Mouse (Mus musculus) intestine, embryonic 16.5 days (tissue): ENCODE data around the gene Wnt10a. TPM values are rescaled to one million over a fixed set of nuclear protein-coding genes. Genes with fewer than 3 reads are reported as not detected.

Experiments
- ATAC-seq: fragments of 200-750 bp; cut with Nextera tagmentation; 2 replicates; pipeline ENCODE4 v1.8.0; 2017; ENCODE audit warnings: moderate TSS enrichment, moderate library complexity
- H3K27ac ChIP-seq: fragments of 300-500 bp; sonication (generic); 2 replicates; pipeline ENCODE4 v1.5.1; 2014; ENCODE audit warnings: mild to moderate bottlenecking, low read length
- H3K27me3 ChIP-seq: fragments of 300-500 bp; sonication (generic); replicated peaks from 2 replicates; pipeline ENCODE4 v1.6.1; 2014; ENCODE audit warnings: low read length, control low read depth, mixed read lengths; ENCODE audit not compliant: control insufficient read depth, insufficient read depth
- H3K36me3 ChIP-seq: fragments of 300-500 bp; sonication (generic); 2 replicates; pipeline ENCODE4 v1.6.1; 2014; ENCODE audit warnings: low read length, control low read depth; ENCODE audit not compliant: control insufficient read depth, insufficient read depth
- H3K4me1 ChIP-seq: fragments of 300-500 bp; sonication (generic); 2 replicates; pipeline ENCODE4 v1.6.1; 2014; ENCODE audit warnings: low read length, control low read depth, mixed read lengths; ENCODE audit not compliant: control insufficient read depth, insufficient read depth
- H3K4me2 ChIP-seq: fragments of 300-500 bp; sonication (generic); 2 replicates; pipeline ENCODE4 v1.6.1; 2014; ENCODE audit warnings: low read depth, low read length, control low read depth
- H3K4me3 ChIP-seq: fragments of 300-500 bp; sonication (generic); 2 replicates; pipeline ENCODE4 v1.5.1; 2014; ENCODE audit warnings: mild to moderate bottlenecking, low read length
- H3K9ac ChIP-seq: fragments of 300-500 bp; sonication (generic); 2 replicates; pipeline ENCODE4 v1.6.1; 2014; ENCODE audit warnings: low read depth, low read length
- H3K9me3 ChIP-seq: fragments of 300-500 bp; sonication (generic); 2 replicates; pipeline ENCODE4 v1.6.1; 2016; ENCODE audit warnings: low read length, control low read depth; ENCODE audit not compliant: control insufficient read depth
- WGBS: fragments of 180-500 bp; shearing (Covaris S2); extraction: QIAGEN DNeasy Blood & Tissue Kit; methylation state at CpG from one replicate; pipeline ENCODE4 v1.1.7; 2014; 5-methylcytosine and 5-hydroxymethylcytosine counted together
- polyA plus RNA-seq: library from polyadenylated mRNA; unstranded; fragments of >200 nt; fragmentation: Nextera tagmentation; extraction: Ambion mirVana; gene quantifications from 2 replicates; pipeline ENCODE4 v1.2.1, GENCODE M21; 2015

Gene Wnt10a
- 0.05 and 0.09 TPM in 2 replicates for polyA plus RNA-seq

GRCm38 (mm10) chr1:74791249-74791648, at the start of gene Wnt10a:
Wnt10a (plus strand) TSS chr1:74791516.
- Histone ChIP-seq H3K4me1 (peaks cover 15% of the 10 kb centered on the region), H3K36me3 (no peaks in the 10 kb centered on the region), H3K4me2 (peak within 1 kb of the TSS; percentile 49), H3K27me3 (peaks cover 93% of the 10 kb centered on the region), H3K27ac (no peak within 1 kb of the TSS), H3K4me3 (peak within 1 kb of the TSS; percentile 37), H3K9me3 (no peaks in the 10 kb centered on the region), H3K9ac (no peak within 1 kb of the TSS)
- no peak for ATAC-seq
- 1% methylated on average over 11 of the region's 11 CpGs for WGBS

- H3K36me3 ChIP-seq: no peaks in the 10 kb centered on the region
- 62% methylated on average over 5 of the region's 5 CpGs for WGBS
- no peak for ATAC-seq
These were observed 44.0 kb upstream of the Wnt10a start for GRCm38 (mm10) chr1:74747335-74747734.

DNA sequence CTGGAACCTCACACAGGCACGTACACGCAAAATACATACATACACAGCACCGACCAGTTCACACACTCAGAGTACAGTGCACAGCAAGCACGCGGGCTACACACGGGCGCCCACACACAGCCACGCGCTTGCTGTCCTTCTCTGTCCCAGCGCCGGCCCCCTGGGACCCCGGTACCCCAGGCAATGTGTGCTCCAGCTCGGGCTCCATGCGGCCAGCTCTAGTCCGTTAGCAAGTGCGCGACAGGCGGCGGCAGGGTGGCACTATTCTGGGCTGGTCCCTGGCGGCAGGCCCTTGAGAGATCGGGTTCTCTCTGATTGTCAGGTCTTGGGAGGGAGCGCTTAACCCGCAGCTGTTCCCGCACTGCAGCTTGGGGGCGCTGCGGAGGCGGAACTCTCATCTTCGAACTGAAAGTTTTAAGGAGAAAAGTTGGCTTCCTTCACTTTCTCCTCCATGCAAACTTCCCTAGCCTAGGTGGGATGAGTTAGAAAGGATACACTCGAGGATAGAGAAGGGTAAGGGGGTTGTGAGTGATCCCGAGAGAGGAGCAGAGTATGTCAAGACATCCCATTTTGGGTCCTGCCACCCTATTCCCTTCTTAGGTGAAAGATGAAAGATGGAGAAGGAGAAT, 42.6 kb upstream of the Wnt10a start, which contains the start of gene Prkag3:
Prkag3 (minus strand) TSS at position 579 of the 629 bp plus-strand sequence.
- H3K9me3 ChIP-seq: no peaks in the 10 kb centered on the region
- peak within 1 kb of the TSS; percentile 17 for H3K4me3 ChIP-seq
- no peaks in the 10 kb centered on the region for H3K36me3 ChIP-seq
- peak within 1 kb of the TSS; percentile 15; the same call in 1 of the 2 replicates for H3K9ac ChIP-seq
- 0 out of 2 replicates have a peak, but pooled peaks cover 11% of the 10 kb centered on the region for H3K4me1 ChIP-seq
- no peak within 1 kb of the TSS for H3K27ac ChIP-seq
- H3K27me3 ChIP-seq: 0 out of 2 replicates have a peak, but pooled peaks cover 8% of the 10 kb centered on the region
- WGBS: 12% methylated on average over 30 of the region's 30 CpGs
- peak within 1 kb of the TSS; percentile 42 for H3K4me2 ChIP-seq
- peak; percentile 53 for ATAC-seq

More at GRCm38 (mm10) chr1:74747335-74747734, 44.0 kb upstream of the Wnt10a start:
- Histone ChIP-seq H3K27ac (no peak overlapping the region), H3K9me3 (no peaks in the 10 kb centered on the region), H3K27me3 (0 out of 2 replicates have a peak, but pooled peaks cover 8% of the 10 kb centered on the region), H3K4me2 (no peak overlapping the region), H3K4me1 (0 out of 2 replicates have a peak, but pooled peaks cover 11% of the 10 kb centered on the region), H3K4me3 (no peak overlapping the region), H3K9ac (no peak overlapping the region)

DNA sequence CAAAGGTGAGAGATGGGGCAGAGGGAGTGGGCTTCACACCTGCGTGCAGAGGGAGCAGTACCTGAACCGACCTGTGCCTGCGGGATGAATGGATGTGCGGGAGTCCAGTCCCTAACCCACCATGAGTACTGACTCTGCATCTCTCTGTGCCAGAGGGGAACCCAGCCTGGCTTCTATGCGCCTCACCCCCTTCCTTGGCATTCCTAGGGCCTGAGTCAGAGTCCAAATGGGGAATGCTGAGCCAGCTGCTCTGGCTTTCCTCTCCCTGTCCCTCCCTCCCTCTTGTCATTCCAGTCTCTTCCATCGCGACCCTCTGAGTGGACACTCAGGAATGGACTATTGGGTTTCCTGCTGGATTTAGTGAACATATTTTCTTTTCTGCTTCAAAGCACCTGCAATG, 42.0 kb upstream of the Wnt10a start:
- WGBS: 61% methylated on average over 7 of the region's 7 CpGs
- H3K27ac ChIP-seq: no peak overlapping the region
- H3K36me3 ChIP-seq: no peaks in the 10 kb centered on the region
- H3K4me3 ChIP-seq: peak overlapping the region; percentile 17; the same call in 1 of the 2 replicates
- H3K9me3 ChIP-seq: no peaks in the 10 kb centered on the region
- H3K4me1 ChIP-seq: 0 out of 2 replicates have a peak, but pooled peaks cover 11% of the 10 kb centered on the region
- H3K4me2 ChIP-seq: peak overlapping the region; percentile 42
- H3K27me3 ChIP-seq: 0 out of 2 replicates have a peak, but pooled peaks cover 8% of the 10 kb centered on the region
- peak; percentile 62 for ATAC-seq
- peak overlapping the region; percentile 15; the same call in 1 of the 2 replicates for H3K9ac ChIP-seq

DNA sequence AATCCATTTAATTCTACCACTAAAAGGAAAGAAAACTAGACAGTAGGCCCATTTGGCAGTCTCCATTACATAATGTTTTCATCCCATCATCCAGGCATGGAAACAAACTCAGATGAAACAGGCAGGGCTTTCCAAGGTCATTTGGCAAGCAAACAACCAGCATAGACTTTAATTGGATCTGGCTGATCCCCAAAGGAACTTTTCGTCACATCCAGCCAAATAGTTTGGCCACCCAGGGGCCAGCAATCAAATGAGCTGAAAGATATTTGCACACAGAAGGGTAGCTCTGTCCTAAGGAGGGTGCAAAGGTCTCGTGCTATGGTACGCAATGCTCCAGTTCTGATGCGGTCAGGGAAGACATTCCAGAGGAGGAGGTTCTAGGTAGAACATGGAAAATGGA, 40.6 kb upstream of the Wnt10a start:
- H3K36me3 ChIP-seq: no peaks in the 10 kb centered on the region
- 0 out of 2 replicates have a peak, but pooled peaks cover 8% of the 10 kb centered on the region for H3K27me3 ChIP-seq
- H3K27ac ChIP-seq: no peak overlapping the region
- H3K4me2 ChIP-seq: no peak overlapping the region
- ATAC-seq: no peak
- no peak overlapping the region for H3K9ac ChIP-seq
- WGBS: 73% methylated on average over 4 of the region's 4 CpGs
- H3K9me3 ChIP-seq: no peaks in the 10 kb centered on the region
- H3K4me3 ChIP-seq: no peak overlapping the region
- 0 out of 2 replicates have a peak, but pooled peaks cover 11% of the 10 kb centered on the region for H3K4me1 ChIP-seq

DNA sequence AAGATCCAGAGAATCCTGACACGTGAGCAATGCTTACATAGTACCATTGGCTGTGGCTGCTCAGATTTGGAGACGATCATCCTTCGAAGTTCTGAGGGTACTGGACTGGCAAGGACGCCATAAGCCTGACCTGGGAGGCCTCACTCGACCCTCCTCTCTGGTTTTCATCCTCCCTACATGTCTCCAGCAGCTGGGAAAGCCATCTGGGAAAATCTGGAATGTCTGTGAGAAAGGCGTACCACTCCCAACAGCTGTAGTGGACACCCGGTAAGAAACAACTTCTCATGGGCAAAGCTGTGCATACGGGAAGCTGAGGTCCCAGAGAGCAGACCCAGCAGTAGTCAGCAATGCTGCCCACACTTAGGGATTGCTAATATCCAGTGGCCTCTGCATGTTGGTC, 39.2 kb upstream of the Wnt10a start:
- WGBS: 87% methylated on average over 8 of the region's 8 CpGs
- Histone ChIP-seq H3K27ac (no peak overlapping the region), H3K36me3 (no peaks in the 10 kb centered on the region), H3K4me2 (no peak overlapping the region), H3K4me1 (0 out of 2 replicates have a peak, but pooled peaks cover 11% of the 10 kb centered on the region), H3K9me3 (no peaks in the 10 kb centered on the region), H3K27me3 (0 out of 2 replicates have a peak, but pooled peaks cover 8% of the 10 kb centered on the region), H3K9ac (no peak overlapping the region), H3K4me3 (no peak overlapping the region)
- ATAC-seq: no peak

GRCm38 (mm10) chr1:74752833-74753232, 38.5 kb upstream of the Wnt10a start:
- 94% methylated on average over 3 of the region's 3 CpGs for WGBS
- ATAC-seq: no peak
- no peak overlapping the region for H3K9ac ChIP-seq

DNA sequence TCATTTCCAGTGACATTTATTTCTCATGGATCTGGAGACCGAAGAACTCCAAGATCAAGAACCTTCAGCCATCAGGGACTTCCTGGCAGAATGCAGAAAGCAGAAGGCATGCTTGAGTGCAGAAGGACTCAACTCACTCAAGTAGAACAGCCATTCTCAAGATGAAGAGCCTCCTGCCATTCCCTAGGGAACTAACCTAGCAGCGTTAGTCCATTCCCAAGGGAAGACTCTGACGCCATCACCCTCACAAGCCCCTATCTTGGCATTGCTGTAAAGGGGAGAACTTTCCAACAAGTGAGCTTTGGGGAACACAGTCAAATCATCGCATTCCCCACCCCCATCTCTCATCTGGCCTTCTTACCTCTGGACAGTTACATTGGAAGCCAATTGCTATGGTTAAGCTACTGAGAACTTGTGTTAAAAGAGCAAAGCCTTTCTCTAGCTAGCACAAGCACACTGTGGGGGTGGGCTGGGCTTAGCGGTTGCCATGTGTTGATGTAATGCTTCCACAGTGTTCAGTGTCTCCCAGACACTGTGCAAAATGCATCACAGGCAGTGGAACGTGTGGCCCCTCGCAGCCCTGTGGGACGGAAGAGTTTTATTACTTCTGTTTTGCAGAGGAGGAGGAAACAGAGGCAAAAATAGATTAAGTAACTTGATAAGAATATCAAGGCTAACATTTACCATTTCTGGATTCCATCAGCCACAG, 37.9 kb upstream of the Wnt10a start:
- 0 out of 2 replicates have a peak, but pooled peaks cover 11% of the 10 kb centered on the region for H3K4me1 ChIP-seq
- H3K36me3 ChIP-seq: no peaks in the 10 kb centered on the region
- H3K27ac ChIP-seq: no peak overlapping the region
- no peak overlapping the region for H3K4me2 ChIP-seq
- H3K9ac ChIP-seq: no peak overlapping the region
- WGBS: 77% methylated on average over 8 of the region's 8 CpGs
- no peak for ATAC-seq
- peaks cover 4% of the 10 kb centered on the region; the same call in 1 of the 2 replicates for H3K27me3 ChIP-seq
- no peak overlapping the region for H3K4me3 ChIP-seq
- H3K9me3 ChIP-seq: no peaks in the 10 kb centered on the region

More at GRCm38 (mm10) chr1:74752833-74753232, 38.5 kb upstream of the Wnt10a start:
- Histone ChIP-seq H3K9me3 (no peaks in the 10 kb centered on the region), H3K4me1 (0 out of 2 replicates have a peak, but pooled peaks cover 11% of the 10 kb centered on the region), H3K4me2 (no peak overlapping the region), H3K27me3 (0 out of 2 replicates have a peak, but pooled peaks cover 7% of the 10 kb centered on the region), H3K4me3 (no peak overlapping the region), H3K27ac (no peak overlapping the region), H3K36me3 (no peaks in the 10 kb centered on the region)

GRCm38 (mm10) chr1:74754175-74754785, 37.0 kb upstream of the Wnt10a start:
- H3K4me1 ChIP-seq: 0 out of 2 replicates have a peak, but pooled peaks cover 2% of the 10 kb centered on the region
- no peak overlapping the region for H3K27ac ChIP-seq
- no peak overlapping the region for H3K9ac ChIP-seq
- no peaks in the 10 kb centered on the region for H3K36me3 ChIP-seq
- H3K9me3 ChIP-seq: no peaks in the 10 kb centered on the region
- no peaks in the 10 kb centered on the region; the same call in 1 of the 2 replicates for H3K27me3 ChIP-seq
- no peak overlapping the region for H3K4me2 ChIP-seq
- WGBS: 62% methylated on average over 5 of the region's 5 CpGs
- no peak overlapping the region for H3K4me3 ChIP-seq
- ATAC-seq: peak; percentile 89
